Mouse (Mus musculus): Measurements from ENCODE around the gene Dot1l. TPM values are rescaled to one million over a fixed set of nuclear protein-coding genes. Genes with fewer than 3 reads are reported as not detected.
A peak's percentile ranks its signal among the peaks of the same experiment; 100 is the strongest.

Gene Dot1l
- polyA plus RNA-seq, 1 experiment = 46.2 TPM

DNA sequence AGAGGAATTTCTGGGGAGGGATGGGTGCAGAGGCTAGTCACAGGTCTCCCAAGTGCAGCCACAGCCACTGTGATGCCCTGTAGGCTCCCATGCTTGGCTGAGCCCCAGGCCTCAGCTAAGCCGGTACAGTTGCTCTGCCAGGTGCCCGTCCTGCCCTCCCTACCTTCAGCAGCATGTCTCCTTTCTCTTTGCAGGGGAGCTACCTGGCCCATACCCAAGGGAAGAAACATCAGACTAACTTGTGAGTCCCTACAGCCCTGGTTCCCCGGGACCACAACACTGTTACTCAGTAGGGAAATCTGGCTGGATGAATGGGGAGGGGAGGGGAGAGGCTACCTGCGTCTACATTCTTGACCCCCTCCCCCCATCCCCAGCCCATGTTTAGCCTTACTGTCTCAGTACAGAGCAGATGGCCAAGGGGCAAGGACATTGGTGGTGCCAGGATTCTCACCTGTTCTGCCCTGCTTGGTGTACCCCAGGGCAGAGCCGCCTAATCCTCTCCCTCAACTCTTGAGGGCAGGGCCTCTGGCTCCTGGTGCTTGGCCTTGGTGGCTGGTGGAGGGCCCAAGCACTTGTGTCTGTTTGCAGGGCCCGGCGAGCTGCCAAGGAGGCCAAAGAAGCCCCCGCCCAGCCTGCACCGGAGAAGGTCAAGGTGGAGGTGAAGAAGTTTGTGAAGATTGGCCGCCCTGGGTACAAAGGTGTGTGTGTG lies 47.4 kb downstream of the Dot1l start:
- WGBS = 95% methylated on average over 10 of the region's 10 CpGs
- peaks cover 13% of the 10 kb centered on the region for H3K4me1 ChIP-seq (ENCODE audit: control insufficient read depth, insufficient read depth, insufficient read length)
- no peak overlapping the region for H3K27ac ChIP-seq (ENCODE audit: insufficient read depth, low read length)
- TF ChIP-seq POLR2A (IDR thresholded peaks at IDR 0.05; ENCODE audit: low read depth, low read length) (no peak), CTCF (IDR thresholded peaks at IDR 0.05; ENCODE audit: extremely low read depth, insufficient read depth, insufficient read length, insufficient replicate concordance) (no peak)
- no peaks in the 10 kb centered on the region for H3K27me3 ChIP-seq (ENCODE audit: control insufficient read depth, insufficient read depth, low read length)
- DNase-seq (ENCODE audit: low read depth in 1 of 2, low spot score in 2 of 2) = no peak
- H3K4me3 ChIP-seq (ENCODE audit: extremely low read depth, insufficient read depth, insufficient read length) = no peak overlapping the region
- H3K36me3 ChIP-seq (ENCODE audit: control insufficient read depth, insufficient read depth, low read length) = peaks cover 33% of the 10 kb centered on the region

DNA sequence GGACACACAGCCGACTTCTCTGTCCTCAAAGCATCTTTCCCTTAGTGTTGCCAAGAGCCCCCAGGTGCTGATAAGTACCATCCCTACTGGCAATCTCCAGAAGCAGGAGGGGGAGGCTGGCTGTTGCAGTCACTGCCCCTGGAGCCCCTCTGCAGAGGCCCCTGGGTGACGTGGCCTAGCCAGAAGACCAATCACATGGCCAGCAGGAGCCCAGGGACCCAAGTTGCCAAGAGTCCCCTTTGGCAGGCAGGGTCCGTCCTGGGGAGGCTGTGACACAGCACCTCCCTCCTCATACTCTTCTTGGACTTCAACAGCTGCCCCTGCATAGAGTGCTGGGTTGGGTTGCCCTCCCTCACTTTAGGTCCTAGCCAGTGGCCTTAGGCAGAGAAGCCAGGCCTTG lies 48.0 kb downstream of the Dot1l start:
- H3K27me3 ChIP-seq (ENCODE audit: control insufficient read depth, insufficient read depth, low read length) = no peaks in the 10 kb centered on the region
- H3K36me3 ChIP-seq (ENCODE audit: control insufficient read depth, insufficient read depth, low read length) = peaks cover 33% of the 10 kb centered on the region
- H3K4me3 ChIP-seq (ENCODE audit: extremely low read depth, insufficient read depth, insufficient read length) = no peak overlapping the region
- H3K4me1 ChIP-seq (ENCODE audit: control insufficient read depth, insufficient read depth, insufficient read length) = peaks cover 13% of the 10 kb centered on the region
- 91% methylated on average over 3 of the region's 3 CpGs for WGBS
- TF ChIP-seq POLR2A (IDR thresholded peaks at IDR 0.05; ENCODE audit: low read depth, low read length) (no peak), CTCF (IDR thresholded peaks at IDR 0.05; ENCODE audit: extremely low read depth, insufficient read depth, insufficient read length, insufficient replicate concordance) (no peak)
- H3K27ac ChIP-seq (ENCODE audit: insufficient read depth, low read length) = no peak overlapping the region
- no peak for DNase-seq (ENCODE audit: low read depth in 1 of 2, low spot score in 2 of 2)

DNA sequence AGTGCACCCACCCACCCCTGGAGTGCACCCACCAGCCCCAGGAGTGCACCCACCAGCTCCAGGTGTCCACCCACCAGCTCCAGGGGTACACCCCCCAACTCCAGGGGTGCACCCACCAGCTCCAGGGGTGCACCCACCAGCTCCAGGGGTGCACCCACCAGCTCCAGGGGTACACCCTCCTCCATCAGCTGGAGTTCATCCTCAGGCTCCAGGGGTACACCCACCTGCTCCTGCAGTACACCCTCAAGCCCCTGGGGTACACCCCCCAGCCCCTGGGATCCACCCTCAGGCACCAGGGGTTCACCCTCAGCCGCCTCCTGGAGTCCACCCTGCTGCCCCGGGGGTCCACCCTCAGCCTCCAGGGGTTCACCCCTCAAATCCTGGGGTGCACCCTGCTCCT lies 49.3 kb downstream of the Dot1l start:
- Histone ChIP-seq H3K36me3 (ENCODE audit: control insufficient read depth, insufficient read depth, low read length) (peaks cover 33% of the 10 kb centered on the region), H3K4me3 (ENCODE audit: extremely low read depth, insufficient read depth, insufficient read length) (no peak overlapping the region), H3K27me3 (ENCODE audit: control insufficient read depth, insufficient read depth, low read length) (peaks cover 11% of the 10 kb centered on the region), H3K4me1 (ENCODE audit: control insufficient read depth, insufficient read depth, insufficient read length) (peaks cover 13% of the 10 kb centered on the region), H3K27ac (ENCODE audit: insufficient read depth, low read length) (no peak overlapping the region)
- TF ChIP-seq CTCF (IDR thresholded peaks at IDR 0.05; ENCODE audit: extremely low read depth, insufficient read depth, insufficient read length, insufficient replicate concordance) (no peak), POLR2A (IDR thresholded peaks at IDR 0.05; ENCODE audit: low read depth, low read length) (no peak)
- 100% methylated on average over 2 of the region's 2 CpGs for WGBS
- no peak for DNase-seq (ENCODE audit: low read depth in 1 of 2, low spot score in 2 of 2)

DNA sequence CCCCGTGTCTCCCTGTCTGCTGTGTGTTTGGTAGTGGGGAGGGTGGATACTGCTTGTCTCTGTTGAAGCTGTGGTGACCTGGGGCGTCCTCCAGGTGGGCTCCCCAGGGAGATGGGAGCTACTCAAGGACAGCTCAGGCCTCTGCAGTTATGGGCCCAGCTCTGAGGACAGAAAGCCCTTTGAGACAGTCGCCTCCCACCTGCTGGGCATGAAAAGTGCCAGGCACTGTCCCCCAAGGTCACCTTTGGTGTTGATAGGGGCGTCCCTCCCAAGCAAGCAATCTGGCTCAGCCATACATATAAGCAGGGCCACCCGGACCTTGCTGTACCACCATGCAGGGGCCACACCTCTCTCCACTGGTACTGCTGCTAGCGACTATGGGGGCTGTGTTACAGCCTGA lies 49.9 kb downstream of the Dot1l start, which contains the start of gene Amh:
Gene Amh, plus strand, starts transcription at position 328 of the 400 bp plus-strand sequence.
- no peak within 1 kb of the TSS for H3K4me3 ChIP-seq (ENCODE audit: extremely low read depth, insufficient read depth, insufficient read length)
- no peak for DNase-seq (ENCODE audit: low read depth in 1 of 2, low spot score in 2 of 2)
- H3K4me1 ChIP-seq (ENCODE audit: control insufficient read depth, insufficient read depth, insufficient read length) = peaks cover 13% of the 10 kb centered on the region
- no peak within 1 kb of the TSS for H3K27ac ChIP-seq (ENCODE audit: insufficient read depth, low read length)
- 87% methylated on average over 6 of the region's 6 CpGs for WGBS
- TF ChIP-seq POLR2A (IDR thresholded peaks at IDR 0.05; ENCODE audit: low read depth, low read length) (no peak), CTCF (IDR thresholded peaks at IDR 0.05; ENCODE audit: extremely low read depth, insufficient read depth, insufficient read length, insufficient replicate concordance) (no peak)
- H3K36me3 ChIP-seq (ENCODE audit: control insufficient read depth, insufficient read depth, low read length) = peaks cover 33% of the 10 kb centered on the region
- H3K27me3 ChIP-seq (ENCODE audit: control insufficient read depth, insufficient read depth, low read length) = peaks cover 12% of the 10 kb centered on the region

DNA sequence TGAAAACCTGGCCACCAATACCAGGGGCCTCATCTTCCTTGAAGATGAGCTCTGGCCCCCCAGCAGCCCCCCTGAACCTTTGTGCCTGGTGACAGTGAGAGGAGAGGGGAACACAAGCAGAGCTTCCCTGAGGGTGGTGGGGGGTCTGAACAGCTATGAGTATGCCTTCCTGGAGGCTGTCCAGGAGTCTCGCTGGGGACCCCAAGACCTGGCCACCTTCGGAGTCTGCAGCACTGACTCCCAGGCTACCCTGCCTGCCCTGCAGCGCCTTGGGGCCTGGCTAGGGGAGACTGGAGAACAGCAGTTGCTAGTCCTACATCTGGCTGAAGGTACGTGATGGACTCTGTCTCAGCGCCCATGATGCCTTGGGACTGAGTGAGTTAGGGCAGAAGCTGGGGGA lies 50.3 kb downstream of the Dot1l start:
- Histone ChIP-seq H3K4me3 (ENCODE audit: extremely low read depth, insufficient read depth, insufficient read length) (no peak overlapping the region), H3K27me3 (ENCODE audit: control insufficient read depth, insufficient read depth, low read length) (peaks cover 14% of the 10 kb centered on the region), H3K36me3 (ENCODE audit: control insufficient read depth, insufficient read depth, low read length) (peaks cover 33% of the 10 kb centered on the region), H3K27ac (ENCODE audit: insufficient read depth, low read length) (no peak overlapping the region), H3K4me1 (ENCODE audit: control insufficient read depth, insufficient read depth, insufficient read length) (peaks cover 11% of the 10 kb centered on the region)
- DNase-seq (ENCODE audit: low read depth in 1 of 2, low spot score in 2 of 2) = no peak
- 93% methylated on average over 5 of the region's 5 CpGs for WGBS
- TF ChIP-seq POLR2A (IDR thresholded peaks at IDR 0.05; ENCODE audit: low read depth, low read length) (no peak), CTCF (IDR thresholded peaks at IDR 0.05; ENCODE audit: extremely low read depth, insufficient read depth, insufficient read length, insufficient replicate concordance) (no peak)

DNA sequence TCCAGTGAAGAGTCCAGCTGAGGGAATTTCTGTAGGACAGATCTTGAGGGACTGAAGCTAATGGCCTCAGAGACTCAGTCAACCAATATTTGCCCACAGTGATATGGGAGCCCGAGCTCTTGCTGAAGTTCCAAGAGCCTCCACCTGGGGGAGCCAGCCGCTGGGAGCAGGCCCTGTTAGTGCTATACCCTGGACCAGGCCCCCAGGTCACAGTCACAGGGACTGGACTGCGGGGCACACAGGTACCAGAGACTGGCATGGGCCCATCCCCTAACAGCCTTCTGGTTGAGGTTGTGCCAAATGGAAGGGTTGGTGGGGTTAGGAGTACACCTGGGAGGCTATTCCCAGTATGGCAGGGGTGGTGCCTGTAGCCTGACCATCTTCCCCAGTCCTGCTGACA lies 50.9 kb downstream of the Dot1l start:
- peak in 1 of 2 experiments; percentile 66 for DNase-seq (ENCODE audit: low read depth in 1 of 2, low spot score in 2 of 2)
- no peak overlapping the region for H3K4me3 ChIP-seq (ENCODE audit: extremely low read depth, insufficient read depth, insufficient read length)
- peaks cover 10% of the 10 kb centered on the region for H3K4me1 ChIP-seq (ENCODE audit: control insufficient read depth, insufficient read depth, insufficient read length)
- peaks cover 14% of the 10 kb centered on the region for H3K27me3 ChIP-seq (ENCODE audit: control insufficient read depth, insufficient read depth, low read length)
- no peak for TF ChIP-seq POLR2A (IDR thresholded peaks at IDR 0.05; ENCODE audit: low read depth, low read length)
- peak; percentile 64; the same call in 1 of the 2 replicates for TF ChIP-seq CTCF (IDR thresholded peaks at IDR 0.05; ENCODE audit: extremely low read depth, insufficient read depth, insufficient read length, insufficient replicate concordance)
- H3K27ac ChIP-seq (ENCODE audit: insufficient read depth, low read length) = no peak overlapping the region
- WGBS = 11% methylated on average over 3 of the region's 3 CpGs
- peaks cover 33% of the 10 kb centered on the region for H3K36me3 ChIP-seq (ENCODE audit: control insufficient read depth, insufficient read depth, low read length)

Measured in spleen, adult 2 months (tissue).